Mouse (Mus musculus) gastrocnemius, adult 2 months (tissue): Measurements from ENCODE around the gene Rab11fip5. TPM values are rescaled to one million over a fixed set of nuclear protein-coding genes. Genes with fewer than 3 reads are reported as not detected.

ENCODE experiments used
- DNase-seq: peaks from one replicate; pipeline ENCODE4 v3.0.0; 2022
- H3K27ac ChIP-seq: fragments of 200-600 bp; 2 replicates; pipeline ENCODE4 v1.8.1; 2022; ENCODE audit warnings: mild to moderate bottlenecking
- H3K4me3 ChIP-seq: fragments of 200-600 bp; 2 replicates; pipeline ENCODE4 v1.8.1; 2022; ENCODE audit warnings: mild to moderate bottlenecking, moderate library complexity
- CTCF ChIP-seq: fragments of 200-600 bp; IDR thresholded peaks from 2 replicates; pipeline ENCODE4 v1.8.1; 2022; ENCODE audit warnings: antibody characterized with exemption, mild to moderate bottlenecking, moderate library complexity
- intact Hi-C: fragments of 180-260 bp; cut with DNase I; formaldehyde crosslinking; loops from one replicate; pipeline ENCODE4 v1.15.1; 2025
- total RNA-seq, 2 experiments: library from RNA; stranded (reverse); gene quantifications; 2 replicates each; pipeline ENCODE4 v1.2.3; 2021

Rab11fip5 gene
- total RNA-seq, 2 experiments from 2014 or later = 24.2 to 28.2 TPM

DNA sequence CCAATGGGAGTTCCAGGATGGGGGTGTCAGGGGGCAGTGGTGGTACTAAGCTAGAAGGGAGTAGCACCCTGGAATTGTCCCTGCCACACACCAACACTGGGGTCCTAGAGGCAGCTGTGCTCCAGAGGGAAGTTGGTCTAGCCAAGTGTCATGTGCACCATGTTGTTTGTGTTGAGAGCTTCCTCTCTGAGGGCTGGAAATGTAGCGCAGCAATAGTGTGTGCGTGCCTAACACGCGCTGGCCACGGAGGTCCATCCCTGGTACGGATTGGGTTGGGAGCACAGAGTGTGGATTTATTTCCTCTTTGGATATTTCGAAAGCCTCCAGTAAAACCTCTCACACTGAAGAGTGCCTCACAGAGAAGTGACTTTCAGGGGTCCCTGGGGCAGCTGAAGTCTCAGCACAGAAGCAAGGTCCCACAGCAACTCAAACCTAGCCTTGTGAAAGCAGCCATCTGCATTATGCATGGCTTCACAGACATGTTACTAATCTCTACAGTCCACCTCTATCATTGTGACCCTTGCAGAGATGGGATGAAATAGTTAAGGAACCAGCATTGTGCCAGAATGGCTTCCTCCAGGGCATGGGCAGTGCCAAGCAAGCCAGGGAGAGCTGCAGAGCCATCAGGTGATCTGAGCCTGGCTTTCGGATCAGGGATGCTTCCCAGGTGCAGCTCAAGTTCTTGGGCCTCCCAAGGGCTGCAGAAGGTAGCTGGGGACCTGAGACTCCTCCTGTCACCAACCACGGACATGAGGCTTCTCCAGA lies 3.6 kb downstream of the Rab11fip5 start:
- intact Hi-C loops = no loop called here
- no peak for DNase-seq
- peak overlapping the region; percentile 92 for H3K4me3 ChIP-seq
- H3K27ac ChIP-seq = peak overlapping the region; percentile 92
- TF ChIP-seq CTCF = no peak

GRCm38 (mm10) chr6:85370041-85370440 lies 4.4 kb downstream of the Rab11fip5 start:
- Histone ChIP-seq H3K4me3 (no peak overlapping the region; the same call in 1 of the 2 replicates), H3K27ac (peak overlapping the region; percentile 92)
- no peak for DNase-seq
- TF ChIP-seq CTCF = no peak
- intact Hi-C loops = no loop called here

DNA sequence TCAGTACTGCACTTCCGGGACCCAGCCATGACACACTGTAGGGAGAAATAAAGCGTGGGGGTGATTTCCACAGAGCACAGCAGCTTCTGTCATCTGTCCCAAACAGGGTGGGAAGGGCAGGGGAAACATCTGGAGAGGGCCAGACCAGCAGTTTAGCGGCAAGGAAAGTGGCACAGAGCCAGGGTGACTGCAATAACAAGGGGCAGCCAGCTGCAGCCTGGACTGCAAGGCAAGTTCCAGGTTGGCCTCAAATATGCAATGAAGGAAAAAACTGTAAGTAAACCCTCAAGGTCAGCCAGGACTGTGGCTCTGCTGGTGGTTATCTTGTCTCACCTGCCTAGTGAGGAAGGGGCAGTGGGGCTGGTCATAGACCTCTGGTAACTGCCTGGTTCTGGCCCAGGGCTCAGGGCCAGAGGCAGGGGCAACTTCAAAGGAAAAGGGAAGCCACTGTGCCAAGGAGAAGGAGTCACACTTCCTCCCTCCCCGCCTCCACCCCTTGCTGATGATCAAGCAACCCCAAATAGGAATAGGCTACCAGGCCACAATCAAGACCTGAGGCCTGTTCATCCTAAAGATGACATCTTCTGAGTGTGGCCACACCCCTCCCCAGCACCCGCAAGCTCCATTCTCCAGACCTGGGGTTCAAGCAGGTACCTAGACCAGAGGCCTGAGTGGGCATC lies 5.1 kb downstream of the Rab11fip5 start:
- intact Hi-C loops = no loop called here
- Histone ChIP-seq H3K4me3 (peak overlapping the region; percentile 52), H3K27ac (peak overlapping the region; percentile 92)
- peak; percentile 86 for DNase-seq
- no peak for TF ChIP-seq CTCF

DNA sequence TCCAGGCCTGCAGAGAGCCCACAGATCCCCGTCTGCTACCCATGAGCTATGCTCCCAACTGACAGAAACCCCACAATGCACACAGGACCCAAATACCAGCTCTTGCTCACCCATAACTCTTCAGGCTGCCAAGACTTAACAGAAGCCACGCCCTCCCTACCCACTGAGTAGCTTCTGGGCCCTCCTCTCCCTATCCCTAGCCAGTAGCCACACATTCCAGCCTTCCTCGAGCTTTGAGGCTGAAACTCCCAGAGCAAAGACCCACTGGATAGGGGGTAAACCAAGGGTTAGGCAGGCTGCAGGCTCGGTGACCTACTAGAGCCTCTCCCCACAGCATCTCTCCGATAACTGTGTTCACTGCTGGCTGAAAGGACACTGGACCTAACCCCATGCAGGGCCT lies 5.7 kb downstream of the Rab11fip5 start:
- H3K4me3 ChIP-seq = peak overlapping the region; percentile 52
- TF ChIP-seq CTCF = no peak
- H3K27ac ChIP-seq = peak overlapping the region; percentile 92
- no peak for DNase-seq
- intact Hi-C loops = no loop called here

GRCm38 (mm10) chr6:85368166-85368565 lies 6.3 kb downstream of the Rab11fip5 start:
- intact Hi-C loops = no loop called here
- peak overlapping the region; percentile 52 for H3K4me3 ChIP-seq
- no peak for DNase-seq
- no peak for TF ChIP-seq CTCF
- H3K27ac ChIP-seq = peak overlapping the region; percentile 92

- H3K27ac ChIP-seq = peak overlapping the region; percentile 92
- TF ChIP-seq CTCF = no peak
- no peak for DNase-seq
- intact Hi-C loops = no loop called here
- peak overlapping the region; percentile 33 for H3K4me3 ChIP-seq
Measured at GRCm38 (mm10) chr6:85366387-85366786, 8.0 kb downstream of the Rab11fip5 start.

DNA sequence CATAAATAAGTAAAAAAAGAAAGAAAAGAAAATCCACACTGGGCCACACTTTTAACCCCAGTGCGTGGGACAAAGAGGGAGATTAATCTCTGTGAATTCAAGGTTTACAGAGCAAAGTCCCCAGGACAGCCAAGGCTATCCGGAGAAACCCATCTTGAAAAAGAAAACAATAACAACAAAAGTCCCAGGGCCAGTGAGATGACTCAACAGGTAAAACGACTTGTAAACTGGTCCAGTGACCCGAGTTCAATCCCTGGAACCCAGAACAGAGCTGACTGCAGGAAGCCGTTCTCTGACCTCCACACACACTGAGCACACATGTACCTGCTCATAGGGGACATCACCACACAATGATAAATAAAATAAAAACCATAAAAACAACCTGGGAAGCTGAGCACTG lies 10.0 kb downstream of the Rab11fip5 start:
- no peak for TF ChIP-seq CTCF
- H3K4me3 ChIP-seq = no peak overlapping the region
- DNase-seq = no peak
- intact Hi-C loops = no loop called here
- H3K27ac ChIP-seq = peak overlapping the region; percentile 10; the same call in 1 of the 2 replicates

GRCm38 (mm10) chr6:85363906-85364260 lies 10.6 kb downstream of the Rab11fip5 start:
- H3K4me3 ChIP-seq = no peak overlapping the region
- intact Hi-C loops = no loop called here
- TF ChIP-seq CTCF = no peak
- H3K27ac ChIP-seq = no peak overlapping the region
- no peak for DNase-seq

GRCm38 (mm10) chr6:85363231-85363905 lies 11.1 kb downstream of the Rab11fip5 start:
- Histone ChIP-seq H3K4me3 (no peak overlapping the region), H3K27ac (no peak overlapping the region)
- TF ChIP-seq CTCF = no peak

DNA sequence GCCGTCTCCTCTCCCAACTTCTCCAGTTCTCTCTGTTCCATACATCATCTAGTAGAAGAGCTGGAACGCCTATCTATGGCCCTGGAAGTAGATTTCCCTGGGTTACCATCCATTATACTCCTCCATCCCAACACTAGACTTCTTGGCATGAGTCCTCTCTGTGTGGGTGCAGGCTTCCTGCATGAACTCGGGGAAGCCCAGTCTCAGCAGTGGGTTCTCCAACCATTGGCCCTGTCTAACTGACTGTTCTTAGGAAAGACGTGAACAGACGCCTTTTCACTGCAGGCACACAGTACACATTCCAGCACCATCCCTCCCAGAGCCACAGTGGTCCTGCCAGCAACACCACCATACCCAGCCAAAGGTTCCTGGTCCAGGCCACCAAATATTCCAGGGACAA lies 11.8 kb downstream of the Rab11fip5 start:
- no peak for DNase-seq
- no peak for TF ChIP-seq CTCF
- Histone ChIP-seq H3K27ac (no peak overlapping the region), H3K4me3 (no peak overlapping the region)
- intact Hi-C loops = no loop called here

More at GRCm38 (mm10) chr6:85363231-85363905, 11.1 kb downstream of the Rab11fip5 start:
- intact Hi-C loops = no loop called here
- DNase-seq = no peak

- no peak overlapping the region for H3K4me3 ChIP-seq
- intact Hi-C loops = no loop called here
- no peak for DNase-seq
- TF ChIP-seq CTCF = no peak
- H3K27ac ChIP-seq = no peak overlapping the region
Measured at GRCm38 (mm10) chr6:85360311-85360710, 14.1 kb downstream of the Rab11fip5 start.

- intact Hi-C loops = no loop called here
- no peak for DNase-seq
- no peak for TF ChIP-seq CTCF
- no peak overlapping the region for H3K4me3 ChIP-seq
- H3K27ac ChIP-seq = no peak overlapping the region
Measured at GRCm38 (mm10) chr6:85358877-85359276, 15.6 kb downstream of the Rab11fip5 start.
